Comparison of ENCODE assay signal across 19 mouse cellular contexts in genomic region chr16:7951616-7952015, GRCm38 (mm10).
"Had no signal": no experiment of that assay in that cellular context is flagged by ENCODE, and none has a peak within 500 bp of the region (broad histone marks: within the 10 kb centered on the region; RNA-seq: fewer than 3 reads in every experiment).

No protein-coding gene starts in this region.

- H3K27me3 ChIP-seq: lung, embryonic 15.5 days; megakaryocyte, embryonic 14.5 days; midbrain, embryonic 13.5 days; midbrain, embryonic 15.5 days; neural tube, embryonic 13.5 days; neural tube, embryonic 15.5 days had no signal

- H3K27ac ChIP-seq: lung, embryonic 15.5 days; macrophage; midbrain, embryonic 13.5 days; midbrain, embryonic 15.5 days; neural tube, embryonic 13.5 days; neural tube, embryonic 15.5 days had no signal

- H3K9me3 ChIP-seq: lung, embryonic 15.5 days; midbrain, embryonic 13.5 days; midbrain, embryonic 15.5 days; neural tube, embryonic 13.5 days; neural tube, embryonic 15.5 days had no signal

- DNase-seq: liver, postnatal 0 days; lung, adult 2 months; lung, postnatal 14 days; lung, postnatal 36 days; retina, postnatal 1 day; right cerebral cortex, adult 18-20 months; right cerebral cortex, postnatal 25 days; right cerebral cortex, postnatal 4 days; spleen, adult 18-20 months; thymus, adult 18-20 months; thymus, postnatal 14 days; thymus, postnatal 36 days had no signal

- H3K36me3 ChIP-seq: lung, embryonic 15.5 days; midbrain, embryonic 13.5 days; midbrain, embryonic 15.5 days; neural tube, embryonic 13.5 days; neural tube, embryonic 15.5 days had no signal

- H3K4me1 ChIP-seq: lung, embryonic 15.5 days; megakaryocyte, embryonic 14.5 days; midbrain, embryonic 13.5 days; midbrain, embryonic 15.5 days; neural tube, embryonic 15.5 days had no signal

- H3K4me3 ChIP-seq: lung, embryonic 15.5 days; megakaryocyte, embryonic 14.5 days; midbrain, embryonic 13.5 days; midbrain, embryonic 15.5 days; neural tube, embryonic 13.5 days; neural tube, embryonic 15.5 days had no signal
